Mouse (Mus musculus) embryonic fibroblast, embryonic 13.5 days (primary cell): ENCODE data around the gene Mbnl2.

ENCODE experiments used
- CTCF ChIP-seq: IDR thresholded peaks from 2 replicates; pipeline ENCODE4 v1.5.1; 2011; ENCODE audit warnings: mild to moderate bottlenecking, control low read depth, low read length, moderate library complexity, borderline replicate concordance; ENCODE audit not compliant: insufficient read depth
- POLR2A ChIP-seq: IDR thresholded peaks from 2 replicates; pipeline ENCODE4 v1.6.1; 2011; ENCODE audit warnings: low read depth, mild to moderate bottlenecking, control low read depth, low read length, moderate library complexity

DNA sequence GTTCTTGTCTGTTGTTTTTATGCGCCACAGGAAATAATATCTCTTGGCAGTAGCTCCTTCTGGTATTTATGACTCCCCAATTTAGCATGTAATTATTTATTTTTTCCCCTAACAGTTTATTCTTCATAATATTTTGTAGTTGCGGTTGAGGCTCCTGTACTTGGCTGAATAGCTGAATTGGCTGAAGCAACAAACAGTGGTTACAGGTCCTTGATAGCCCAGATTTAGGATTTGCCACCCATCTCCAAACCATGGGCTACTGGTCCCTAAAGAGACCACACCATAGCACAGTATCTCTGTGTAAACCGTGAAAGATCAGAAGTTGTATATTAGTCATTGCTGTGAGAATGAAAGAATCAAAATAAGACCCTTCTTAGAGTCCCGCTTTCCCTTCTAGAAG is 25.3 kb downstream of the Mbnl2 start:
- TF ChIP-seq POLR2A (no peak), CTCF (no peak)
